Mouse (Mus musculus): ENCODE measurements around the gene Gm21996. TPM values are rescaled to one million over a fixed set of nuclear protein-coding genes. Genes with fewer than 3 reads are reported as not detected.
"Not testable (repeated sequence)": the region's sequence is repeated elsewhere in the genome, so short reads cannot be mapped to it uniquely, and the experiment has no call there.

Gm21996 gene
- total RNA-seq (2021): not detected
- long read RNA-seq: 0 reads

- DNase-seq (ENCODE audit: low spot score in 2 of 2): not testable (repeated sequence)
These were observed at the start of gene Gm21996 for GRCm38 (mm10) chrY:89745432-89745831. TSS of gene Gm21996 (minus strand) at chrY:89745532.
